Mouse (Mus musculus) spleen, postnatal 10 days (tissue): Measurements from ENCODE around the gene Cyth1.

ENCODE experiments used
- DNase-seq, 2 experiments: peaks; one replicate each; pipeline ENCODE4 v3.0.0; 2021 to 2022; ENCODE audit warnings: low spot score in 2 of 2

Cyth1 gene

GRCm38 (mm10) chr11:118200834-118201830 is 47.3 kb downstream of the Cyth1 start:
- DNase-seq = no peak

GRCm38 (mm10) chr11:118198296-118198600 is 50.1 kb downstream of the Cyth1 start:
- DNase-seq = no peak

GRCm38 (mm10) chr11:118197508-118198295 is 50.7 kb downstream of the Cyth1 start:
- DNase-seq = peak in 1 of 2 experiments; percentile 41

- no peak for DNase-seq
These were observed 51.5 kb downstream of the Cyth1 start for GRCm38 (mm10) chr11:118196824-118197388.

- DNase-seq = peak in 1 of 2 experiments; percentile 29
These were observed 54.8 kb downstream of the Cyth1 start for GRCm38 (mm10) chr11:118193390-118194147.

- DNase-seq = no peak
These were observed 55.4 kb downstream of the Cyth1 start for GRCm38 (mm10) chr11:118192973-118193372.

GRCm38 (mm10) chr11:118182768-118183167 is 65.6 kb downstream of the Cyth1 start:
- no peak for DNase-seq

- DNase-seq = no peak
These were observed 66.0 kb downstream of the Cyth1 start for GRCm38 (mm10) chr11:118182353-118182752.

GRCm38 (mm10) chr11:118180199-118180598 is 68.2 kb downstream of the Cyth1 start:
- no peak for DNase-seq

- DNase-seq = no peak
These were observed 70.2 kb downstream of the Cyth1 start for GRCm38 (mm10) chr11:118178236-118178635.

GRCm38 (mm10) chr11:118174752-118175151 is 73.6 kb downstream of the Cyth1 start:
- DNase-seq = no peak

- no peak for DNase-seq
These were observed 75.6 kb downstream of the Cyth1 start for GRCm38 (mm10) chr11:118172768-118173167.

GRCm38 (mm10) chr11:118170333-118170732 is 78.1 kb downstream of the Cyth1 start:
- no peak for DNase-seq

- DNase-seq = no peak
These were observed 79.7 kb downstream of the Cyth1 start for GRCm38 (mm10) chr11:118168714-118169113.

GRCm38 (mm10) chr11:118166626-118167025 is 81.8 kb downstream of the Cyth1 start:
- no peak for DNase-seq

GRCm38 (mm10) chr11:118165681-118166080 is 82.7 kb downstream of the Cyth1 start:
- DNase-seq = no peak

GRCm38 (mm10) chr11:118164566-118164965 is 83.8 kb downstream of the Cyth1 start:
- no peak for DNase-seq

GRCm38 (mm10) chr11:118162245-118162644 is 86.1 kb downstream of the Cyth1 start:
- DNase-seq = no peak

GRCm38 (mm10) chr11:118161240-118161639 is 87.2 kb downstream of the Cyth1 start:
- no peak for DNase-seq

- DNase-seq = no peak
These were observed 87.6 kb downstream of the Cyth1 start for GRCm38 (mm10) chr11:118160763-118161162.

- DNase-seq = no peak
These were observed 89.6 kb downstream of the Cyth1 start for GRCm38 (mm10) chr11:118158753-118159152.
